Mouse (Mus musculus): ENCODE measurements at regions not wholly inside any gene's neighbourhood (a gene's known extent, or its start where the extent isn't known, plus 50 kb on each side); places are given as distances from the start of the nearest gene placed in this dataset.

GRCm38 (mm10) chr9:101404441-101405081 is 153.0 kb upstream of the Ppp2r3a start:
- TF ChIP-seq CTCF (IDR thresholded peaks at IDR 0.05; ENCODE audit: low read depth) (no peak), EP300 (optimal IDR thresholded peaks at IDR 0.05) (no peak)
